Mouse (Mus musculus) cortical plate, adult 2 months (tissue): ENCODE measurements around the gene Asxl1.

Experiments used
- CTCF ChIP-seq: fragments of 200-500 bp; IDR thresholded peaks from 2 replicates; pipeline ENCODE4 v1.5.1; 2011; ENCODE audit warnings: mild to moderate bottlenecking, control low read depth, low read length; ENCODE audit not compliant: insufficient read depth; ENCODE audit errors: extremely low read depth
- POLR2A ChIP-seq: fragments of 200-500 bp; IDR thresholded peaks from 2 replicates; pipeline ENCODE4 v1.6.1; 2011; ENCODE audit warnings: mild to moderate bottlenecking, low read length, control low read depth; ENCODE audit not compliant: insufficient read depth; ENCODE audit errors: extremely low read depth

GRCm38 (mm10) chr2:153354648-153355047 is 9.0 kb downstream of the Asxl1 start:
- TF ChIP-seq CTCF (no peak), POLR2A (no peak)
